Mouse (Mus musculus) adrenal gland, adult 2 months (tissue): ENCODE results near the gene Map3k4. TPM values are rescaled to one million over a fixed set of nuclear protein-coding genes. Genes with fewer than 3 reads are reported as not detected.

ENCODE experiments used
- DNase-seq: peaks from one replicate; pipeline ENCODE4 v3.0.0; 2021
- polyA plus RNA-seq: library from polyadenylated mRNA; depleted of rRNA; stranded (reverse); fragments of >200 nt; gene quantifications from 2 replicates; pipeline ENCODE4 v1.2.3, GENCODE M21; 2012; rRNA removed
- total RNA-seq, 2 experiments: library from RNA; stranded (reverse); gene quantifications; 2 replicates each; pipeline ENCODE4 v1.2.3; 2021

The Map3k4 gene
- total and polyA plus RNA-seq, 3 experiments = 24.6 to 51.3 (median 30.7) TPM

- DNase-seq = no peak
Measured at GRCm38 (mm10) chr17:12182702-12183485, 135.7 kb downstream of the Map3k4 start.

- no peak for DNase-seq
Measured at GRCm38 (mm10) chr17:12179766-12180165, 138.8 kb downstream of the Map3k4 start.

GRCm38 (mm10) chr17:12179339-12179738 lies 139.3 kb downstream of the Map3k4 start:
- DNase-seq = peak; percentile 33

Other genes with a start within 250 kb of the Map3k4 start
- gene Agpat4, start 200.1 kb downstream of the Map3k4 start, total RNA-seq = 10 to 100 TPM; 23.9 to 85.2 TPM
- 13.1 and 20.7 TPM in 2 replicates for gene Agpat4, start 200.1 kb downstream of the Map3k4 start, polyA plus RNA-seq
- 1 to 10 TPM in 1 of 2 experiments, under 1 TPM in 1; 0.14 to 5.4 TPM for gene Plg, start 59.8 kb upstream of the Map3k4 start, total RNA-seq
- gene Plg, start 59.8 kb upstream of the Map3k4 start, polyA plus RNA-seq = 0.03 and 0.33 TPM in 2 replicates
- gene Slc22a3, start 188.9 kb upstream of the Map3k4 start, total RNA-seq = 10 to 100 TPM in 1 of 2 experiments, 1 to 10 TPM in 1; 5.7 to 12.0 TPM
- 5.7 and 9.7 TPM in 2 replicates for gene Slc22a3, start 188.9 kb upstream of the Map3k4 start, polyA plus RNA-seq